Mouse (Mus musculus) MEL (cell line): ENCODE data around the gene Smg5.
"Not testable (repeated sequence)": the region's sequence is repeated elsewhere in the genome, so short reads cannot be mapped to it uniquely, and the experiment has no call there.

ENCODE experiments used
- BHLHE40 ChIP-seq: IDR thresholded peaks from 2 replicates; pipeline ENCODE4 v1.6.1; 2012; ENCODE audit warnings: low read depth, mild to moderate bottlenecking, inconsistent platforms, low read length, improper control_type of control experiment, borderline replicate concordance
- CHD1 ChIP-seq: IDR thresholded peaks from 2 replicates; pipeline ENCODE4 v1.6.1; 2012; ENCODE audit warnings: low read depth, mild to moderate bottlenecking, inconsistent platforms, low read length, improper control_type of control experiment
- CTCF ChIP-seq, 3 experiments: IDR thresholded peaks in 2 of 3; conservative IDR thresholded peaks in 1 of 3; 2 replicates each; pipeline ENCODE4 v1.5.1; 2011 to 2012; ENCODE audit warnings: low read length in 3 of 3, low read depth in 2 of 3, mild to moderate bottlenecking in 2 of 3, improper control_type of control experiment in 1 of 3, inconsistent platforms in 1 of 3, mixed read lengths in 1 of 3, moderate library complexity in 1 of 3; ENCODE audit not compliant: control insufficient read depth in 1 of 3, insufficient read depth in 1 of 3, poor library complexity in 1 of 3, severe bottlenecking in 1 of 3
- E2F4 ChIP-seq: IDR thresholded peaks from 2 replicates; pipeline ENCODE4 v1.6.1; 2011; ENCODE audit warnings: low read depth, low read length, improper control_type of control experiment, borderline replicate concordance
- HCFC1 ChIP-seq: IDR thresholded peaks from 2 replicates; pipeline ENCODE4 v1.6.1; 2012; ENCODE audit warnings: low read depth, mild to moderate bottlenecking, inconsistent platforms, low read length, improper control_type of control experiment, moderate library complexity
- MAFK ChIP-seq: IDR thresholded peaks from 2 replicates; pipeline ENCODE4 v1.6.1; 2011; ENCODE audit warnings: low read depth, mild to moderate bottlenecking, low read length, improper control_type of control experiment, borderline replicate concordance
- MAZ ChIP-seq: IDR thresholded peaks from 2 replicates; pipeline ENCODE4 v1.6.1; 2012; ENCODE audit warnings: low read depth, mild to moderate bottlenecking, inconsistent platforms, low read length, improper control_type of control experiment
- MYB ChIP-seq: IDR thresholded peaks from 2 replicates; pipeline ENCODE4 v1.6.1; 2011; ENCODE audit warnings: mild to moderate bottlenecking, low read depth, low read length, improper control_type of control experiment
- POLR2A ChIP-seq, 2 experiments: IDR thresholded peaks; 2 replicates each; pipeline ENCODE4 v1.6.1; 2011 to 2012; ENCODE audit warnings: low read length in 2 of 2, mild to moderate bottlenecking in 2 of 2, control low read depth in 1 of 2, improper control_type of control experiment in 1 of 2, low read depth in 1 of 2, moderate library complexity in 1 of 2; ENCODE audit not compliant: control insufficient read depth in 1 of 2, insufficient read depth in 1 of 2, poor library complexity in 1 of 2
- POLR2AphosphoS2 ChIP-seq: IDR thresholded peaks from 2 replicates; pipeline ENCODE4 v1.6.1; 2011; ENCODE audit warnings: low read length, improper control_type of control experiment

DNA sequence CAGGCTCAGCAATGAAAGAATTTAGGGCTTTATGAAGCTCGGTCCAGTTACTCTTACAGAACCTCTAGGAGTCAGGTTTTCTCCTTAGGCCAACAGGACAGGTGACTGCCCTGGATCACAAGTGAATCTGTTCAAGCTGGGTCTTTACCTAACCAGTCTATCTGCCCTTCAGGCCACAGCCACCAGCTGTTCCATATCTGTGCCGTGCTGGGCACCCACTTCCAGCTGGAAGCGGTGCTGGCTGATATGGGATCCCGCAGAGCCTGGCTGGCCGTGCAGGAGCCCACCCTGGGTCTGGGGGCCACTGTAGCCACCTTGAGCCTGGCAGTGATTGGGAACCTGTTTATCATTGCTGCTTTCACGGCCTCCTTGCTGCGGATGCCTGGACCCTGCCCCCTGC, 31.5 kb downstream of the Smg5 start:
- not testable (repeated sequence) for TF ChIP-seq CTCF (IDR thresholded peaks at IDR 0.05 in 2 of 3, conservative IDR thresholded peaks at IDR 0.05 in 1 of 3; ENCODE audit: control insufficient read depth in 1 of 3, insufficient read depth in 1 of 3, low read depth in 2 of 3, low read length in 3 of 3, poor library complexity in 1 of 3, severe bottlenecking in 1 of 3); E2F4; POLR2A (IDR thresholded peaks at IDR 0.05; ENCODE audit: control insufficient read depth in 1 of 2, insufficient read depth in 1 of 2, low read depth in 1 of 2, low read length in 2 of 2, poor library complexity in 1 of 2); MYB; CHD1; MAZ; POLR2AphosphoS2; HCFC1; BHLHE40; MAFK
